Mouse (Mus musculus) heart, postnatal 0 days (tissue): Measurements from ENCODE around the gene Snrpc. TPM values are rescaled to one million over a fixed set of nuclear protein-coding genes. Genes with fewer than 3 reads are reported as not detected.
"Not testable (repeated sequence)": the region's sequence is repeated elsewhere in the genome, so short reads cannot be mapped to it uniquely, and the experiment has no call there.

ENCODE experiments used
- ATAC-seq: fragments of 200-750 bp; cut with Nextera tagmentation; 2 replicates; pipeline ENCODE4 v1.8.0; 2017; ENCODE audit warnings: low read depth, moderate number of reproducible peaks, moderate library complexity; ENCODE audit not compliant: insufficient read depth
- DNase-seq: peaks from one replicate; pipeline ENCODE4 v3.0.0-alpha.2; 2016; ENCODE audit warnings: low spot score
- H3K27ac ChIP-seq: fragments of 300-500 bp; sonication (generic); 2 replicates; pipeline ENCODE4 v1.5.1; 2014; ENCODE audit warnings: low read depth, mild to moderate bottlenecking
- H3K27me3 ChIP-seq: fragments of 300-500 bp; sonication (generic); 2 replicates; pipeline ENCODE4 v1.6.1; 2014; ENCODE audit warnings: low read length, mixed read lengths; ENCODE audit not compliant: control insufficient read depth, insufficient read depth
- H3K36me3 ChIP-seq: fragments of 300-500 bp; sonication (generic); replicated peaks from 2 replicates; pipeline ENCODE4 v1.6.1; 2014; ENCODE audit warnings: low read length, mixed read lengths; ENCODE audit not compliant: control insufficient read depth, insufficient read depth
- H3K4me1 ChIP-seq: fragments of 300-500 bp; sonication (generic); 2 replicates; pipeline ENCODE4 v1.6.1; 2014; ENCODE audit warnings: antibody characterized with exemption; ENCODE audit not compliant: control insufficient read depth, insufficient read depth
- H3K4me2 ChIP-seq: fragments of 300-500 bp; sonication (generic); 2 replicates; pipeline ENCODE4 v1.6.1; 2014; ENCODE audit warnings: low read depth, mild to moderate bottlenecking, low read length, moderate library complexity
- H3K4me3 ChIP-seq: fragments of 300-500 bp; sonication (generic); 2 replicates; pipeline ENCODE4 v1.5.1; 2014; ENCODE audit warnings: low read depth, low read length
- H3K9ac ChIP-seq: fragments of 300-500 bp; sonication (generic); replicated peaks from 2 replicates; pipeline ENCODE4 v1.6.1; 2014; ENCODE audit warnings: low read depth, low read length, mixed read lengths
- H3K9me3 ChIP-seq: fragments of 300-500 bp; sonication (generic); replicated peaks from 2 replicates; pipeline ENCODE4 v1.6.1; 2016; ENCODE audit warnings: low read length; ENCODE audit not compliant: control insufficient read depth
- CTCF ChIP-seq: IDR thresholded peaks from 2 replicates; pipeline ENCODE4 v1.5.1; 2016; ENCODE audit warnings: antibody characterized with exemption, control low read depth, low read depth
- EP300 ChIP-seq: IDR thresholded peaks from 2 replicates; pipeline ENCODE4 v1.6.1; 2016; ENCODE audit warnings: antibody characterized with exemption, low read depth
- WGBS: fragments of 180-500 bp; shearing (Covaris S2); extraction: QIAGEN DNeasy Blood & Tissue Kit; methylation state at CpG from one replicate; pipeline ENCODE4 v1.1.7; 2014; 5-methylcytosine and 5-hydroxymethylcytosine counted together
- polyA plus RNA-seq: library from polyadenylated mRNA; unstranded; fragments of >200 nt; fragmentation: Nextera tagmentation; extraction: Ambion mirVana; gene quantifications from 2 replicates; pipeline ENCODE4 v1.2.1, GENCODE M21; 2015
- total RNA-seq: library from RNA; depleted of rRNA; stranded (reverse); fragments of >200 nt; gene quantifications from 2 replicates; pipeline ENCODE4 v1.2.3, GENCODE M21; 2014; ENCODE audit warnings: low replicate concordance; rRNA removed

The Snrpc gene
- total RNA-seq (113 and 125 TPM in 2 replicates), polyA plus RNA-seq (182 and 185 TPM in 2 replicates)

DNA sequence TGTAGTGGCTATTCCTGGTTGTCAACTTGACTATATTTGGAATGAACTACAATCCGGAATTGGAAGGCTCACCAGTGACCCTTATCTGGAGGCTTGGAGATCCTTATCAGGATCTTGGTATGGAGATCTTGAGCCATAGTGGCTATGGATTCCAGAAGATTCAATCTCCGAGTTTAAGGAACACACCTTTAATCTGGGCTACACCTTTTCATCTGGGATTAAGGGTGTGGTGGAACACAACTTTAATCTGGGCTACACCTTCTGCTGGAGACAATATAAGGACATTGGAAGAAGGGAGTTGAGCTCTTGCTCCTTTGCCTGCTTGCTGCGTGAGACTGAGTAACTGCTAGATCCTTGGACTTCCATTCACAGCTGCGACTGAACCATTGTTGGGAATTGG lies at the start of gene Snrpc:
TSS of gene Snrpc (plus strand) at position 301 of the 400 bp plus-strand sequence.
- DNase-seq, H3K9me3 ChIP-seq, H3K27me3 ChIP-seq, ATAC-seq, H3K36me3 ChIP-seq, H3K4me3 ChIP-seq, H3K9ac ChIP-seq, H3K4me2 ChIP-seq, H3K27ac ChIP-seq: not testable (repeated sequence)
- H3K4me1 ChIP-seq = peaks cover 11% of the 10 kb centered on the region
- 56% methylated on average over 3 of the region's 4 CpGs for WGBS

DNA sequence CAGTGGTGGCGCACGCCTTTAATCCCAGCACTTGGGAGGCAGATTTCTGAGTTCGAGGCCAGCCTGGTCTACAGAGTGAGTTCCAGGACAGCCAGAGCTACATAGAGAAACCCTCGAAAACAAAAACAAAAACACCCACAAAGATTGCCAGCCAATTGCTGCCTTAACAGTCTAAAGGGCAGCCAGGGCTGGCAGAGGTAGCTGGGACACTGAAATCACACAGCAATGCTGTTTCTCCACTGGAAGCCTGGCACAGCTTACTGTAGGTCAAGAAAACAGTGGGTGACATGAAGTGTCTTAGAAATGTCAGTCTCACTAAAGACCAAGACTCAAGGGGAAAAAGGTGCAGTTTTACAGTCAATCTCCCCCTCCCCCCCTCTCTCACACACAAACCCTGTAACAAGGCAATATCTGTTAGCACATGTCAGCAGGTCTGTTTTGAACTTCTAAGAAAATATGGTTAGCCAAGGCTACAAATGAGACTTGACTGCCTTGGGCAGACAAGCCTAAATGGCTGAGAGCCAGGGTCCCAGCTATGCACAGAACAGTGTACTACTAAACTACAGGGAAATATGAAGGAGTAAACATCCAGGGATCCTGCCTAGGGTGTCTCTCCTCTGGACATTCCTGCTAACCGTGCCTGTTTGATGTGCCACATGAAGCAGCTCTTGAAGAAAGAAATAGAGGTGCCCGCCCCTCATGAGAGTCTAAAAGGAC lies 49.3 kb upstream of the Snrpc start:
- DNase-seq (no peak), ATAC-seq (no peak)
- H3K27me3 ChIP-seq = no peaks in the 10 kb centered on the region
- H3K9ac ChIP-seq = no peak overlapping the region
- no peak overlapping the region for H3K27ac ChIP-seq
- peaks cover 7% of the 10 kb centered on the region; the same call in 1 of the 2 replicates for H3K4me1 ChIP-seq
- peaks cover 25% of the 10 kb centered on the region for H3K36me3 ChIP-seq
- H3K4me3 ChIP-seq = no peak overlapping the region
- H3K9me3 ChIP-seq = no peaks in the 10 kb centered on the region
- no peak for TF ChIP-seq EP300
- no peak for TF ChIP-seq CTCF
- 92% methylated on average over 6 of the region's 6 CpGs for WGBS
- H3K4me2 ChIP-seq = no peak overlapping the region

GRCm38 (mm10) chr17:27790015-27790414 lies 47.9 kb upstream of the Snrpc start:
- no peaks in the 10 kb centered on the region for H3K9me3 ChIP-seq
- DNase-seq = no peak
- H3K36me3 ChIP-seq = peaks cover 14% of the 10 kb centered on the region
- H3K9ac ChIP-seq = no peak overlapping the region
- no peak overlapping the region for H3K4me2 ChIP-seq
- no peaks in the 10 kb centered on the region for H3K27me3 ChIP-seq
- no peak overlapping the region for H3K27ac ChIP-seq
- H3K4me3 ChIP-seq = no peak overlapping the region
- WGBS = 82% methylated on average over 5 of the region's 5 CpGs
- peaks cover 7% of the 10 kb centered on the region; the same call in 1 of the 2 replicates for H3K4me1 ChIP-seq
- TF ChIP-seq EP300 (no peak), CTCF (no peak)
- no peak for ATAC-seq

DNA sequence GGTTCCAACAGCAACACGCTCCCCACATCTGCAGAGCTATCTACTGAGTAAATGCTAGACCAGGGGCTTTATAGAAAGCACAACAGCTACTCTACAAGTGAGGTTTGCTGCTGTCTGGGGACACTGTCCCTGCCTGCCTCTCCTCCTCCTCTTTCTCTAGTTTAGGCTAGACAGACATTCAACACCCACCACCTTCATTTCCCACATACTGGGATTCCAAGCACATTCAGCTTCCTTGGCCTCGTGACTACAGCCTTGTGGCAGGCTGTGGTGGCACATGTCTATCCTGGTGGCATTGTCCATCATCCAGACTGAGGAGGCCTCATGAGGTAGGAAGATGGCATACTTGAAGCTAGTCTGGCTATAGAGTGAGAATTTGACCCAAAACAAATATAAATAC lies 47.0 kb upstream of the Snrpc start:
- no peaks in the 10 kb centered on the region for H3K27me3 ChIP-seq
- no peak overlapping the region for H3K4me3 ChIP-seq
- no peak for TF ChIP-seq EP300
- no peak for TF ChIP-seq CTCF
- no peaks in the 10 kb centered on the region for H3K9me3 ChIP-seq
- H3K4me2 ChIP-seq = no peak overlapping the region
- peaks cover 4% of the 10 kb centered on the region for H3K36me3 ChIP-seq
- no peak overlapping the region for H3K27ac ChIP-seq
- DNase-seq = no peak
- ATAC-seq = no peak
- WGBS = 84% methylated on average over 2 of the region's 2 CpGs
- H3K9ac ChIP-seq = no peak overlapping the region
- peaks cover 7% of the 10 kb centered on the region; the same call in 1 of the 2 replicates for H3K4me1 ChIP-seq

GRCm38 (mm10) chr17:27791556-27791955 lies 46.4 kb upstream of the Snrpc start:
- Histone ChIP-seq H3K4me2 (no peak overlapping the region), H3K9ac (no peak overlapping the region)
- WGBS = 89% methylated on average over 2 of the region's 2 CpGs

DNA sequence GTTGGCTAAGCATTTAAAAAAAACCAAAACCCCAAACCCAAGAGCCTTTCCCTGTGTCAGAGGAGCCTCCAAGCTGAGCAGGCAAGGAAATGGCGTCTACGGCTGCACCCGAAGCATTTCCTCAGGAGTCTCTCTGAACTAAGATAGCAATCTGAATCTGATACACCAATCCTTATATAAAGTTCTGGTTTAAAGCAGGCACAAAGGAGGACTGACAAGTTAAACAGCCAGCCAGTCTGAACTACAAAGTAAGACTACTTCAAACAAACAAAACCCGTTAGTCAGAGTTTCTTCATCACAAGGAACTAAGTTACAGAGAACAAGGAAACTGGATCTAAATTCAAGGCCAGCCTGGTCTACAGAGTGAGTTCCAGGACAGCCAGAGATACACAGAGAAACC lies 45.4 kb upstream of the Snrpc start:
- Histone ChIP-seq H3K9ac (no peak overlapping the region), H3K36me3 (no peaks in the 10 kb centered on the region; the same call in 1 of the 2 replicates), H3K4me2 (no peak overlapping the region), H3K4me3 (no peak overlapping the region), H3K9me3 (no peaks in the 10 kb centered on the region), H3K27ac (no peak overlapping the region), H3K4me1 (peaks cover 19% of the 10 kb centered on the region), H3K27me3 (no peaks in the 10 kb centered on the region)
- WGBS = 60% methylated on average over 4 of the region's 4 CpGs
- ATAC-seq = no peak
- TF ChIP-seq EP300 = no peak
- TF ChIP-seq CTCF = no peak
- DNase-seq = no peak

More at GRCm38 (mm10) chr17:27791556-27791955, 46.4 kb upstream of the Snrpc start:
- DNase-seq (no peak), ATAC-seq (no peak)
- H3K27me3 ChIP-seq = no peaks in the 10 kb centered on the region
- H3K4me3 ChIP-seq = no peak overlapping the region
- H3K36me3 ChIP-seq = no peaks in the 10 kb centered on the region; the same call in 1 of the 2 replicates
- H3K27ac ChIP-seq = no peak overlapping the region
- H3K9me3 ChIP-seq = no peaks in the 10 kb centered on the region
- no peak for TF ChIP-seq EP300
- TF ChIP-seq CTCF = no peak
- peaks cover 10% of the 10 kb centered on the region for H3K4me1 ChIP-seq
